ENCODE assay signal across 23 mouse cellular contexts in genomic region chr5:82142063-82142462, GRCm38 (mm10).
DNase-seq lines count a peak whose midpoint lies in the region; ATAC-seq lines count a peak whose summit lies in the region.
"Had no signal": no experiment of that assay in that cellular context is flagged by ENCODE, and none has a peak within 500 bp of the region (broad histone marks: within the 10 kb centered on the region; RNA-seq: fewer than 3 reads in every experiment).

No protein-coding gene starts in this region.

- WGBS in heart, embryonic 15.5 days = 83% methylated on average over 1 of the region's 1 CpGs
- 97% methylated on average over 1 of the region's 1 CpGs for WGBS in midbrain, embryonic 11.5 days
- WGBS in midbrain, embryonic 15.5 days = 88% methylated on average over 1 of the region's 1 CpGs

- H3K9me3 ChIP-seq in heart, embryonic 15.5 days (replicated peaks) = no peaks in the 10 kb centered on the region
- H3K9me3 ChIP-seq in midbrain, embryonic 11.5 days (ENCODE audit: control insufficient read depth, low read length) = no peaks in the 10 kb centered on the region
- H3K9me3 ChIP-seq in midbrain, embryonic 15.5 days = no peaks in the 10 kb centered on the region
- H3K9me3 ChIP-seq: embryonic facial prominence, embryonic 12.5 days; forebrain, embryonic 15.5 days; hindbrain, embryonic 12.5 days had no signal

- H3K27ac ChIP-seq in heart, embryonic 15.5 days = 0 out of 2 replicates have a peak overlapping the region, but pooled peaks have one; percentile 17
- H3K27ac ChIP-seq in midbrain, embryonic 11.5 days (ENCODE audit: low read depth, low read length) = no peak overlapping the region
- H3K27ac ChIP-seq in midbrain, embryonic 15.5 days = no peak overlapping the region
- H3K27ac ChIP-seq: embryonic facial prominence, embryonic 12.5 days; forebrain, embryonic 15.5 days; hindbrain, embryonic 12.5 days had no signal

- H3K9ac ChIP-seq in heart, embryonic 15.5 days = no peak overlapping the region
- H3K9ac ChIP-seq in midbrain, embryonic 11.5 days (ENCODE audit: low read length) = no peak overlapping the region
- H3K9ac ChIP-seq in midbrain, embryonic 15.5 days = no peak overlapping the region
- H3K9ac ChIP-seq: embryonic facial prominence, embryonic 12.5 days; forebrain, embryonic 15.5 days; hindbrain, embryonic 12.5 days had no signal

- H3K4me3 ChIP-seq in heart, embryonic 15.5 days = no peak overlapping the region
- no peak overlapping the region for H3K4me3 ChIP-seq in midbrain, embryonic 11.5 days (ENCODE audit: low read depth, low read length)
- no peak overlapping the region for H3K4me3 ChIP-seq in midbrain, embryonic 15.5 days
- H3K4me3 ChIP-seq: embryonic facial prominence, embryonic 12.5 days; forebrain, embryonic 15.5 days; hindbrain, embryonic 12.5 days had no signal

- no peaks in the 10 kb centered on the region for H3K27me3 ChIP-seq in heart, embryonic 15.5 days
- H3K27me3 ChIP-seq in midbrain, embryonic 11.5 days (ENCODE audit: control insufficient read depth, insufficient read depth, low read length) = no peaks in the 10 kb centered on the region
- H3K27me3 ChIP-seq in midbrain, embryonic 15.5 days (replicated peaks) = no peaks in the 10 kb centered on the region
- H3K27me3 ChIP-seq: CH12.LX; embryonic facial prominence, embryonic 12.5 days; forebrain, embryonic 15.5 days; hindbrain, embryonic 12.5 days; Patski had no signal

- no peaks in the 10 kb centered on the region for H3K4me1 ChIP-seq in heart, embryonic 15.5 days (replicated peaks)
- H3K4me1 ChIP-seq in midbrain, embryonic 11.5 days (ENCODE audit: control insufficient read depth, insufficient read depth, low read length) = no peaks in the 10 kb centered on the region
- no peaks in the 10 kb centered on the region for H3K4me1 ChIP-seq in midbrain, embryonic 15.5 days
- H3K4me1 ChIP-seq: embryonic facial prominence, embryonic 12.5 days; forebrain, embryonic 15.5 days; hindbrain, embryonic 12.5 days had no signal

- ATAC-seq in heart, embryonic 15.5 days (replicated peaks; ENCODE audit: insufficient number of reproducible peaks, insufficient read depth, low FRiP score, low read depth) = no peak; the same call in 1 of the 2 replicates
- no peak for ATAC-seq in midbrain, embryonic 11.5 days (ENCODE audit: low FRiP score)
- ATAC-seq in midbrain, embryonic 15.5 days (replicated peaks) = no peak
- ATAC-seq: activated CD4-positive, CD25-positive, alpha-beta regulatory T cell, adult 4 months; forebrain, embryonic 15.5 days; hindbrain, embryonic 16.5 days; inflammation-experienced regulatory T-cells, adult 6 months; Patski had no signal

- no peaks in the 10 kb centered on the region for H3K36me3 ChIP-seq in heart, embryonic 15.5 days
- no peaks in the 10 kb centered on the region for H3K36me3 ChIP-seq in midbrain, embryonic 11.5 days (ENCODE audit: control insufficient read depth, insufficient read depth, low read length)
- no peaks in the 10 kb centered on the region for H3K36me3 ChIP-seq in midbrain, embryonic 15.5 days (replicated peaks)
- H3K36me3 ChIP-seq: embryonic facial prominence, embryonic 12.5 days; forebrain, embryonic 15.5 days; hindbrain, embryonic 12.5 days had no signal

- no peak overlapping the region for H3K4me2 ChIP-seq in heart, embryonic 15.5 days
- no peak overlapping the region for H3K4me2 ChIP-seq in midbrain, embryonic 11.5 days
- no peak overlapping the region for H3K4me2 ChIP-seq in midbrain, embryonic 15.5 days
- H3K4me2 ChIP-seq: embryonic facial prominence, embryonic 12.5 days; forebrain, embryonic 15.5 days; heart, embryonic 11.5 days; hindbrain, embryonic 12.5 days had no signal

- no peak for DNase-seq in heart, adult 8-10 months (ENCODE audit: low spot score)
- DNase-seq in kidney, adult 11 months = peak; percentile 17
- DNase-seq in kidney, adult 18-20 months = no peak
- DNase-seq in kidney, postnatal 10 days = peak; percentile 5
- no peak for DNase-seq in kidney, postnatal 25 days
- DNase-seq in midbrain, embryonic 11.5 days (ENCODE audit: low spot score, missing footprints) = peak; percentile 73
- DNase-seq: adrenal gland, postnatal 14 days; cerebellum, adult 11-12 months; cerebellum, adult 9-10 months; cerebellum, postnatal 25 days; gastrocnemius, postnatal 10 days; heart, postnatal 36 days had no signal

Comparison
In these comparisons a context has a peak if more than half of its experiments do, and no peak if none do; other contexts are left out.
1. DNase-seq: peak in kidney, adult 11 months (single experiment), kidney, postnatal 10 days (single experiment) and midbrain, embryonic 11.5 days (single experiment); none in heart, adult 8-10 months (single experiment), kidney, adult 18-20 months (single experiment) and kidney, postnatal 25 days (0 of 2).